Mouse (Mus musculus): ENCODE data around the gene Olfr346. TPM values are rescaled to one million over a fixed set of nuclear protein-coding genes. Genes with fewer than 3 reads are reported as not detected.

The Olfr346 gene
- not detected in 2 replicates for total RNA-seq (2023)

GRCm38 (mm10) chr2:36685488-36685887, at the start of gene Olfr346:
Gene Olfr346, plus strand, starts transcription at chr2:36685788.

GRCm38 (mm10) chr2:36639741-36640140, 45.8 kb upstream of the Olfr346 start, which contains the start of gene Olfr345:
Gene Olfr345, plus strand, starts transcription at chr2:36640041.

GRCm38 (mm10) chr2:36731602-36732001, 46.0 kb downstream of the Olfr346 start, which contains the start of gene Olfr347:
Gene Olfr347, plus strand, starts transcription at chr2:36731902.

Other genes with a start within 250 kb of the Olfr346 start
- not detected in 2 replicates for gene Olfr340, start 233.2 kb upstream of the Olfr346 start, total RNA-seq (2023)
- not detected in 2 replicates for gene Olfr341, start 203.3 kb upstream of the Olfr346 start, total RNA-seq (2023)
- not detected in 2 replicates for gene Olfr342, start 160.8 kb upstream of the Olfr346 start, total RNA-seq (2023)
- gene Olfr344, start 119.1 kb upstream of the Olfr346 start, total RNA-seq (2023), result not detected in 2 replicates
- not detected in 2 replicates for gene Olfr345, start 45.7 kb upstream of the Olfr346 start, total RNA-seq (2023)
- gene Olfr347, start 46.1 kb downstream of the Olfr346 start, total RNA-seq (2023), result not detected in 2 replicates
- gene Olfr348, start 98.5 kb downstream of the Olfr346 start, total RNA-seq (2023), result not detected in 2 replicates
- not detected in 2 replicates for gene Olfr50, start 104.8 kb downstream of the Olfr346 start, total RNA-seq (2023)
- not detected in 2 replicates for gene Olfr3, start 131.2 kb downstream of the Olfr346 start, total RNA-seq (2023)
- gene Olfr350, start 160.5 kb downstream of the Olfr346 start, total RNA-seq (2023), result not detected in 2 replicates
- gene Olfr351, start 176.9 kb downstream of the Olfr346 start, total RNA-seq (2023), result 0.22 TPM in 1 of 2 replicates, not detected in the other
- gene Olfr352, start 182.7 kb downstream of the Olfr346 start, total RNA-seq (2023), result not detected in 2 replicates
- not detected in 2 replicates for gene Olfr353, start 207.1 kb downstream of the Olfr346 start, total RNA-seq (2023)
- not detected in 2 replicates for gene Olfr354, start 219.9 kb downstream of the Olfr346 start, total RNA-seq (2023)
- gene Olfr355, start 243.1 kb downstream of the Olfr346 start, total RNA-seq (2023), result not detected in 2 replicates